Mouse (Mus musculus) G1E (cell line): Measurements from ENCODE around the gene Gdf3. TPM values are rescaled to one million over a fixed set of nuclear protein-coding genes. Genes with fewer than 3 reads are reported as not detected.
"Not testable (repeated sequence)": the region's sequence is repeated elsewhere in the genome, so short reads cannot be mapped to it uniquely, and the experiment has no call there.

Source experiments
- ATAC-seq: 2 replicates; pipeline ENCODE4 v1.8.0; 2016; ENCODE audit warnings: mild to moderate bottlenecking; ENCODE audit not compliant: insufficient number of reproducible peaks, poor library complexity, low FRiP score, severe bottlenecking; ENCODE audit errors: extremely low read depth
- DNase-seq: peaks from one replicate; pipeline ENCODE4 v3.0.0; 2012; ENCODE audit warnings: low spot score
- H3K27me3 ChIP-seq: 2 replicates; pipeline ENCODE4 v1.6.1; 2012; ENCODE audit warnings: mild to moderate bottlenecking, low read length, inconsistent platforms; ENCODE audit not compliant: insufficient read depth
- H3K36me3 ChIP-seq: replicated peaks from 2 replicates; pipeline ENCODE3; 2012; ENCODE audit warnings: mild to moderate bottlenecking, inconsistent platforms
- H3K4me1 ChIP-seq: 2 replicates; pipeline ENCODE4 v1.6.1; 2012; ENCODE audit warnings: low read depth, low read length, inconsistent platforms, mixed read lengths; ENCODE audit not compliant: insufficient read depth
- H3K4me3 ChIP-seq: 2 replicates; pipeline ENCODE4 v1.5.1; 2012; ENCODE audit warnings: low read depth, mild to moderate bottlenecking, inconsistent platforms, low read length, moderate library complexity, mixed read lengths
- H3K9me3 ChIP-seq: replicated peaks from 2 replicates; pipeline ENCODE4 v1.6.1; 2012; ENCODE audit warnings: inconsistent platforms
- CTCF ChIP-seq: IDR thresholded peaks from 2 replicates; pipeline ENCODE4 v1.5.1; 2012; ENCODE audit warnings: low read depth, low read length, inconsistent platforms, mixed read lengths
- GATA1 ChIP-seq: IDR thresholded peaks from 2 replicates; pipeline ENCODE4 v1.6.1; 2012; ENCODE audit warnings: borderline replicate concordance, low read length, inconsistent platforms, mixed read lengths
- GATA2 ChIP-seq: IDR thresholded peaks from 2 replicates; pipeline ENCODE4 v1.6.1; 2012; ENCODE audit warnings: low read depth, low read length, inconsistent platforms, borderline replicate concordance
- POLR2AphosphoS5 ChIP-seq: IDR thresholded peaks from 2 replicates; pipeline ENCODE4 v1.6.1; 2012; ENCODE audit warnings: low read depth, low read length, inconsistent platforms; ENCODE audit not compliant: insufficient replicate concordance
- TAL1 ChIP-seq: conservative IDR thresholded peaks from 2 replicates; pipeline ENCODE4 v1.6.1; 2012; ENCODE audit warnings: low read depth, low read length, inconsistent platforms, mixed read lengths
- polyA plus RNA-seq: library from polyadenylated mRNA; stranded (reverse); fragments of >175 nt; gene quantifications from 2 replicates; pipeline ENCODE4 v1.2.3, GENCODE M21; 2012
- total RNA-seq, 2 experiments: library from RNA; stranded (forward) in 1 of 2; stranded (reverse) in 1 of 2; fragments of 200-1000 nt in 1 of 2; fragments of >200 nt in 1 of 2; fragmentation: Nextera tagmentation in 1 of 2; gene quantifications; 2 replicates each; pipeline ENCODE4 v1.2.3; 2014 to 2017

Gdf3 gene
- total and polyA plus RNA-seq, 3 experiments, result 0.04 to 0.05 TPM; not detected in 1

DNA sequence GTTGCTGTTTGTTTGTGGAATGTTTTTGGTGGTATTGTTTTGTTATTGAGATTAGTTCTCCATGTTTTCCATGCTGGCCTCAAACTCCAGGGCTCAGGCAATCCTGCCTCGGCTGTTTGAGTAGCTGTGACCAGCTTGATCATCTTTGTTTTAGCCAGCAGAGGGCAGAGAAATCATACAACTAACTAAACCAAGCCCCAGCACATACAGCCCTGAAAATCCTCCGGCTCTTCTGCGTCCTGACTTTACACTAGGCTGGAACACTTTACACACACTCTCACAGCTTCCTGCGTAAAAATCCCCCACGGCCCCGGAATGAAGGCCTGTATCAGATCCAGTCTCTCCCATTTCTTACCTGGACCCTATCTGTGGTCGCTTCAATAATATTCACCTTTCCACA lies 14.2 kb downstream of the Gdf3 start:
- peaks cover 5% of the 10 kb centered on the region; the same call in 1 of the 2 replicates for H3K4me1 ChIP-seq
- no peaks in the 10 kb centered on the region for H3K27me3 ChIP-seq
- H3K36me3 ChIP-seq, result peaks cover 48% of the 10 kb centered on the region
- ATAC-seq, result no peak
- no peak for DNase-seq
- TF ChIP-seq GATA2, result no peak
- TF ChIP-seq POLR2AphosphoS5, result no peak
- H3K9me3 ChIP-seq, result no peaks in the 10 kb centered on the region
- H3K4me3 ChIP-seq, result no peak overlapping the region

DNA sequence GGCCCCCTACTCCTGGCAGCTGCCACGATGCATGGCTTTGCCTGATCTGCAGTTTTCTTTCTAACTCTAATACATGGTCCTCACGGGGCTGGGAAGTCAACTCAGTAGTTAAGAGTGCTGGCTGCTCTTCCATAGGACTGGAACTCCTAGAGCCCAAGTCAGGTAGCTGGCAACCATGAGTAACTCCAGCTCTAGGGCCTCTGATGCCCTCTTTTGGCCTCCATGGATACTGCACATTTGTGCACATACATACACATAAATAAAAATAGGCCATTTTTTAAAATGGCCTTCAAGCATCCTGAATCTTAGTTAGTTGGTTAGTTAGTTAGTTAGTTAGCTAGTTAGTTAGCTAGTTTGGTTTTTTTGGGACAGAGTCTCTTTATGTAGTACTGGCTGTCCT lies 17.0 kb downstream of the Gdf3 start:
- Histone ChIP-seq H3K4me1 (no peaks in the 10 kb centered on the region), H3K9me3 (no peaks in the 10 kb centered on the region), H3K27me3 (no peaks in the 10 kb centered on the region), H3K36me3 (peaks cover 38% of the 10 kb centered on the region), H3K4me3 (no peak overlapping the region)
- no peak for ATAC-seq
- DNase-seq, result no peak
- no peak for TF ChIP-seq GATA1
- TF ChIP-seq CTCF, result no peak
- no peak for TF ChIP-seq POLR2AphosphoS5
- no peak for TF ChIP-seq TAL1
- TF ChIP-seq GATA2, result no peak

DNA sequence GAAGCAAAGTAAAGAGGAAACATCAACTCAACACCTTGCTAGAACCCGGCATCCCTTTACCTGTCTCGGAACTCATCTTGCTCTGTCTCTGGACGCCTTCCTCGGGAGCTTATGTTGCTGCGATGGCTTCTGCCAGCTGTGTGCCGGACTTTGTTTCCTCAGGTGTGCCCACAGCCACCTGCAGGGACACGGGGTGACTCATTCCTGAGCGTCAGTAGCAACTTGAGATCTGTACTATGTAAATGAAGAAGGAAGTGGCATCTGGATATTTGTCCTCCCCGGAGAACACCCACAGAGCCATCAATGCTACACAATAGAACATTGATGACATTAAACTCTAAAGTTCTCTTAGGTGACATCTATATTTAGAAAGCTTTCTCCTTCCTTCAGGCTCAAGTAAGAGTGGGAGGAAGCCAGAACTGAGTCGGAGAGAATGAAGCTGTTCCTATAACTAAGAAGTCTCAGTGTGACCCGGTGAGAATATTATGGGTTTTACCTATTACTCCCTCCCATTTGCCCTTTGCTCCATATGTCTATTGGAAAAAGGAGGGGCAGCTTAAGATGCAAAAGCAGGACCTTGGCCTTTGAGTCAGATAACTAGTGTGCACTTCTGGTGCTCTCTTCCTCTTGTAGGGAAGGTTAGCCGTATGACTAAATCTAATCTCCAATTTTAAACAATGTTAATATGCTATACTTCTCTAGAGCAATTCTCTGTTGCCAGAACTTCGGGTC lies 18.7 kb downstream of the Gdf3 start:
- Histone ChIP-seq H3K9me3 (no peaks in the 10 kb centered on the region), H3K4me3 (no peak overlapping the region), H3K27me3 (no peaks in the 10 kb centered on the region), H3K4me1 (no peaks in the 10 kb centered on the region), H3K36me3 (peaks cover 32% of the 10 kb centered on the region)
- TF ChIP-seq POLR2AphosphoS5 (no peak), GATA1 (no peak), GATA2 (no peak), TAL1 (no peak), CTCF (no peak)
- DNase-seq (no peak), ATAC-seq (no peak)

DNA sequence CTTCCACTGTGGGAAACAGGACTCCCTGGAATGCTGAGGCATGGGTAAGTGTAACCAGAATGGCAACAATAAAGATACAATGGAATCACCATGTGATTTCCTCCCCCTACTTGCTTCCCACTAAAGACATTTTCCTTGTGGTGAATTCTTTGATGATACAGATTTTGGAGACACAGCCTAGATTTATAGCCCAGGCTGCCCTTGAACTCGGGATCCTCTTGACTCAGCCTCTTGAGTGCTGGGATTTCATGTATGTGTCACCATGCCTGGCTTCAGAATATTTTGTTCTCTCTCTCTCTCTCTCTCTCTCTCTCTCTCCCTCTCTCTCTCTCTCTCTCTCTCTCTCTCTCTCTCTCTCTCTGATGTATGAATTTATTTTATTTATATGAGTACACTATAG lies 30.8 kb downstream of the Gdf3 start:
- peaks cover 2% of the 10 kb centered on the region for H3K4me1 ChIP-seq
- peaks cover 4% of the 10 kb centered on the region; the same call in 1 of the 2 replicates for H3K27me3 ChIP-seq
- no peaks in the 10 kb centered on the region for H3K9me3 ChIP-seq
- ATAC-seq, result no peak
- H3K36me3 ChIP-seq, result peaks cover 24% of the 10 kb centered on the region
- TF ChIP-seq POLR2AphosphoS5 (no peak), CTCF (no peak)
- no peak overlapping the region for H3K4me3 ChIP-seq
- no peak for DNase-seq

DNA sequence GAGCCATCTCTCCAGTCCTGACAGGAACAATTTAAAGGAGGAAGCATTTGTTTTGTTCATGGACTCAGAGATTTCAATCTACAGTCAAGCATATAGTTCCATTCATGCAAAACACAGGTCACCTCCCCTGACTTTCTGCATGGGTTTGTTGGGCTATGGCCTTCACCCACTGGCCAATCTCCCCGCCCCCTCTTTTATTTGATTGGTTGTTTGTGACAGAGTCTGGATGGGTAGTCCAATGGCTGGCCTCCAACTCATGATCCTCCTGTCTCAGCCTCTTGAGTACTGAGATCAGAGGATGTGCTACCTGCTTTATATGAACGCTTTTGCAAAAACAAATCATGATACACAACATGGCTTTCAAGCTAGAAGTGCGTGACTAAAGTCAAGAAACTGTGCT lies 32.9 kb downstream of the Gdf3 start:
- Histone ChIP-seq H3K4me3 (no peak overlapping the region), H3K9me3 (no peaks in the 10 kb centered on the region), H3K27me3 (peaks cover 4% of the 10 kb centered on the region; the same call in 1 of the 2 replicates), H3K4me1 (peaks cover 2% of the 10 kb centered on the region), H3K36me3 (peaks cover 16% of the 10 kb centered on the region)
- TF ChIP-seq TAL1 (no peak), POLR2AphosphoS5 (no peak), GATA1 (no peak), CTCF (no peak), GATA2 (no peak)
- ATAC-seq, result no peak
- DNase-seq, result no peak

DNA sequence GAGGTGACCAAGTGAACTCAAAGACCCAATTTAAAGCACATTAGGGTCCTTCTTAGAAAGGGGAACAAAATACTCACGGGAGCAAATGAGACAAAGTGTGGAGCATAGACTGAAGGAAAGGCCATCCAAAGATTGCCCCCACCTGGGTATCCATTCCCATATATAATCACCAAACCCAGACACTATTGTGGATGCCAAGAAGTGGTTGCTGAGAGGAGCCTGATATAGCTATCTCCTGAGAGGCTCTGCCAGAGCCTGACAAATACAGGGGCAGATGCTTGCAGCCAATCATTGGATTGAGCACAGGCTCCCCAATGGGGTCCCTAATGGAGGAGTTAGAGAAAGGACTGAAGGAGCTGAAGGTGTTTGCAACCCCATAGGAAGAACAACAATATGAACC lies 34.9 kb downstream of the Gdf3 start:
- ATAC-seq, H3K36me3 ChIP-seq, DNase-seq, H3K4me1 ChIP-seq, H3K4me3 ChIP-seq, H3K9me3 ChIP-seq, H3K27me3 ChIP-seq: not testable (repeated sequence)

DNA sequence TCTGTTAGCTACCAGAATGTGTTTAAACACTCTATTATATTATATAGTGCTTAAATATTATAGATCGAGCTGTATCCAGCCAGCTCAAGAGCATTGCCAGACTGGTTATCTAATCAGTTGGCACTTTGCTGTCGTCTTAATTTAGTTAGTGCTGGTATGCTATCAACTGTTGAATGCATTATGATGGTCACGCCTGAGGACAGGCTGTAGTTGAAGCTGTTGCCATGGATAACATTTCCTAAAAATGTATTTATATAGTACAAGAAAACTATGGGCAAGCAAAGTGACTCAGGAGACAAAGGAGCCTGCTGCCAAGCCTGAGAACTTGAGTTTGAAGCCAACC lies 38.3 kb downstream of the Gdf3 start:
- no peak for TF ChIP-seq CTCF
- no peak for TF ChIP-seq GATA2
- TF ChIP-seq TAL1, result no peak
- TF ChIP-seq POLR2AphosphoS5, result no peak
- no peak for TF ChIP-seq GATA1
- Histone ChIP-seq H3K4me3 (no peak overlapping the region), H3K4me1 (peaks cover 5% of the 10 kb centered on the region), H3K27me3 (peaks cover 11% of the 10 kb centered on the region), H3K36me3 (no peaks in the 10 kb centered on the region), H3K9me3 (no peaks in the 10 kb centered on the region)
- no peak for DNase-seq
- no peak for ATAC-seq
